Mouse (Mus musculus) lung, embryonic 16.5 days (tissue): ENCODE data around the gene Vps13d. TPM values are rescaled to one million over a fixed set of nuclear protein-coding genes. Genes with fewer than 3 reads are reported as not detected.

ENCODE experiments used
- ATAC-seq: fragments of 200-750 bp; cut with Nextera tagmentation; 2 replicates; pipeline ENCODE4 v1.8.0; 2017; ENCODE audit warnings: low read depth, mild to moderate bottlenecking, moderate library complexity
- H3K27ac ChIP-seq: fragments of 300-500 bp; sonication (generic); 2 replicates; pipeline ENCODE4 v1.5.1; 2014; ENCODE audit warnings: mild to moderate bottlenecking, control low read depth, low read length
- H3K27me3 ChIP-seq: fragments of 300-500 bp; sonication (generic); 2 replicates; pipeline ENCODE4 v1.6.1; 2014; ENCODE audit warnings: low read depth, low read length, mixed read lengths; ENCODE audit not compliant: control insufficient read depth, insufficient read depth
- H3K36me3 ChIP-seq: fragments of 300-500 bp; sonication (generic); 2 replicates; pipeline ENCODE4 v1.6.1; 2014; ENCODE audit warnings: low read length; ENCODE audit not compliant: control insufficient read depth, insufficient read depth
- H3K4me1 ChIP-seq: fragments of 300-500 bp; sonication (generic); replicated peaks from 2 replicates; pipeline ENCODE4 v1.6.1; 2014; ENCODE audit warnings: low read length, mixed read lengths; ENCODE audit not compliant: control insufficient read depth, insufficient read depth
- H3K4me2 ChIP-seq: fragments of 300-500 bp; sonication (generic); 2 replicates; pipeline ENCODE4 v1.6.1; 2014; ENCODE audit warnings: low read depth, low read length, control low read depth
- H3K4me3 ChIP-seq: fragments of 300-500 bp; sonication (generic); 2 replicates; pipeline ENCODE4 v1.5.1; 2014; ENCODE audit warnings: mild to moderate bottlenecking, low read length, control low read depth
- H3K9ac ChIP-seq: fragments of 300-500 bp; sonication (generic); 2 replicates; pipeline ENCODE4 v1.6.1; 2014; ENCODE audit warnings: low read length, control low read depth
- H3K9me3 ChIP-seq: fragments of 300-500 bp; sonication (generic); 2 replicates; pipeline ENCODE4 v1.6.1; 2016; ENCODE audit warnings: low read length; ENCODE audit not compliant: control insufficient read depth
- WGBS: fragments of 180-500 bp; shearing (Covaris S2); extraction: QIAGEN DNeasy Blood & Tissue Kit; methylation state at CpG from one replicate; pipeline ENCODE4 v1.1.7; 2014; 5-methylcytosine and 5-hydroxymethylcytosine counted together
- polyA plus RNA-seq: library from polyadenylated mRNA; unstranded; fragments of >200 nt; fragmentation: Nextera tagmentation; extraction: Ambion mirVana; gene quantifications from 2 replicates; pipeline ENCODE4 v1.2.1, GENCODE M21; 2015

The Vps13d gene
- polyA plus RNA-seq, 1 experiment from 2014 or later, result 5.9 TPM

DNA sequence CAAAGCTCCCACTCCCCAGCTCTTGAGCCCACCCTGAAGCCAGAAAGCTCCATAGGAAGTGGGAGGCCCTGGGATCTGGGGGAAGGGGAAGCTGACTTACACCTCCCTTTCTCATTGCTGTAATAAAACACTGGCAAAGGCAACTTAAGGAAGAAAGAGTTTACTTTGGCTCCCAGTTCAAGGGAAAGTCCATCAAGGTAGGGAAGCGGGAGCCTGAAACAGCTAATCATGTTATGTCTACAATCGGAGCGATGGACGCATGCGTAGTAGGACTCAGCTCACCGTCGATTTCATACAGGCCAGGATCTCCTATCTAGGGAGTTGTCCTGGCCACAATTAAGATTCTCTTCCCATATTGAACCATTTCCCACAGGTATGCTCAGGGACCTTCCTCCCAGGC, 263.6 kb downstream of the Vps13d start:
- WGBS, result 74% methylated on average over 7 of the region's 7 CpGs
- Histone ChIP-seq H3K4me3 (no peak overlapping the region), H3K36me3 (no peaks in the 10 kb centered on the region; the same call in 1 of the 2 replicates), H3K27me3 (no peaks in the 10 kb centered on the region), H3K9me3 (no peaks in the 10 kb centered on the region), H3K4me1 (peaks cover 18% of the 10 kb centered on the region), H3K27ac (peak overlapping the region; percentile 89), H3K4me2 (no peak overlapping the region), H3K9ac (no peak overlapping the region)
- ATAC-seq, result no peak; the same call in 1 of the 2 replicates

DNA sequence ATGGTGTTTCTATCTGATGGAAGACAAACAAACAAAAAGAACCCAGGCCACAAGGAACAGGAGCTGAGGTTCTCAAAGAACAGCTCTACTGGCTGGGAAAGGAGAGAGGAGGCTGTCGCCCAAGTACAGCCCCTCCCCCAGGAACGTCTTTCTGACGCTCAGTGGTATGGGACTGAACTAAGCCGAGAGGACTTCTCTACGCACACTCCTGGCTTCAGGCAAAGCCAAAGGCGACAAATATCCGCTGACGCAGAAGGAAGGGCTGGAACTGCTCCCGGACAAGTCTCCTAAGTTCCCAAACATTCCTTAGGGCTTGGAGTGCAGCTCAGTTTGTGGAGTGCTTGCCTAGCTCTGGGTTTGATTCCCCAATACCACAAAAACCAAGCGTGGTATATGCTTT, 264.4 kb downstream of the Vps13d start:
- WGBS, result 4% methylated on average over 10 of the region's 10 CpGs
- peak; percentile 97 for ATAC-seq
- H3K9me3 ChIP-seq, result no peaks in the 10 kb centered on the region
- no peak overlapping the region for H3K4me3 ChIP-seq
- peaks cover 18% of the 10 kb centered on the region for H3K4me1 ChIP-seq
- H3K9ac ChIP-seq, result peak overlapping the region; percentile 27; the same call in 1 of the 2 replicates
- H3K4me2 ChIP-seq, result 0 out of 2 replicates have a peak overlapping the region, but pooled peaks have one; percentile 18
- peak overlapping the region; percentile 89 for H3K27ac ChIP-seq
- H3K27me3 ChIP-seq, result no peaks in the 10 kb centered on the region
- H3K36me3 ChIP-seq, result no peaks in the 10 kb centered on the region; the same call in 1 of the 2 replicates

DNA sequence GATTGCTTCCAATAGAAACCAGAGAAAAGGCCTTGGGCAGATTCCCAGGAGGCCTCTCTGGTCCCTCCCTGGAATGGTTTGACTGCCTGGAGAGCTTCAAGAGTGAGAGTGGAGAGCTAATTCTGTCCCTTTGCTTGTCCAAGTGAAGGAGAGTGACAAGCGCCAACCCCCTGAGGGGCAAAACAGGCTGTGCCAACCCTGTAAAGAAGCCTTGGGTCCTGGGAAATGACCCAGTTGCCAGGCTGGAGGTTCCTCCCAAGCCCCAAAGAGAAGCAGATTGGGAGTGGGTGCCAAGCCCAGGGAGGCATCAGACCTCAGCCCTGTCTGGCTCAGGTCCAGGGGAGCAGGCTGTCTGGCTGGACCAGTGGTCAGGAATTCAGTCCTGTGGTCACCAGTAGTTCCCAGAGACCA, 265.0 kb downstream of the Vps13d start:
- peak; percentile 51 for ATAC-seq
- Histone ChIP-seq H3K4me2 (0 out of 2 replicates have a peak overlapping the region, but pooled peaks have one; percentile 18), H3K9me3 (no peaks in the 10 kb centered on the region), H3K36me3 (no peaks in the 10 kb centered on the region; the same call in 1 of the 2 replicates), H3K4me1 (peaks cover 18% of the 10 kb centered on the region), H3K27ac (peak overlapping the region; percentile 89), H3K4me3 (no peak overlapping the region), H3K9ac (peak overlapping the region; percentile 27; the same call in 1 of the 2 replicates), H3K27me3 (no peaks in the 10 kb centered on the region)
- WGBS, result 27% methylated on average over 1 of the region's 1 CpGs

DNA sequence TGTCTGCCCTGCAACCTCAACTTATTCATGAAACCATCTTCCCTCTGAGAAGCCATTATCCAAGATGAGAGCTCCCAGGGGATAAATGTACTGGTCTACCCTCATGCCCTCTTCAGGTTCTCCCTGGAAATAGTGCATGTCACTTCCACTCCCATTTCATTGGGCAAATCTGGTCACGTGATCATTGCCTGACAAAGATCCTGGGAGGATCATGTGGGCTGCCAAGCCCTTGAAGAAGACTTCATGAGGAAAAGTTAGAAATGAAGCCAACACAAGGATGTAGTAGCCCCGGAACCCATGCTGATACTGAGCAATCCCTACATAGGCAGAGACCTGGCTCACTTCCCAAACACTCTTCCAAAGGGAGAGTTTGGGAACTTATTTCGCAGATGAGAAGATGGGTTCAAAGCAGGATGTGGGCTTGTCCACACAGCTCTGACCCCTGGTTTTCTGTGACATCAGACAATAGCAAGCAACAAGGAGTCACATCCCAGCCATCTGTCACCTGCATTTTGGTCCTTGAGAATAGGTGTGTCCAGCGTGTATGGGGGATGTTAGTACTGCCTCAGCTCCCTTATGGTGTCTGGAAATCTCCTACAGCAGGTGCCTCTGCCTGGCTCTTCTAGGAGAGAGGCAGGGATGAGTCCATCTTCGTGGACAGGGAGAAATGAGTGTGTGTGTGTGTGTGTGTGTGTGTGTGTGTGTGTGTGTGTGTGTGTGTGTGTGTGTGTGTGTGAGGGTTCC, 265.9 kb downstream of the Vps13d start:
- no peak overlapping the region for H3K9ac ChIP-seq
- H3K4me3 ChIP-seq, result no peak overlapping the region
- no peaks in the 10 kb centered on the region for H3K27me3 ChIP-seq
- 81% methylated on average over 5 of the region's 5 CpGs for WGBS
- peaks cover 18% of the 10 kb centered on the region for H3K4me1 ChIP-seq
- no peak overlapping the region for H3K4me2 ChIP-seq
- H3K9me3 ChIP-seq, result no peaks in the 10 kb centered on the region
- H3K36me3 ChIP-seq, result peaks cover under 1% of the 10 kb centered on the region; the same call in 1 of the 2 replicates
- ATAC-seq, result no peak
- no peak overlapping the region; the same call in 1 of the 2 replicates for H3K27ac ChIP-seq

Other genes starting within 250 kb of the Vps13d start
- 5.0 and 5.3 TPM in 2 replicates for gene Tnfrsf1b, start 51.9 kb upstream of the Vps13d start, polyA plus RNA-seq
- gene Tnfrsf8, start 120.2 kb upstream of the Vps13d start, polyA plus RNA-seq, result 0.33 and 0.60 TPM in 2 replicates